Mouse (Mus musculus): ENCODE results near the gene Camk2n2. TPM values are rescaled to one million over a fixed set of nuclear protein-coding genes. Genes with fewer than 3 reads are reported as not detected.
"Not testable (repeated sequence)": the region's sequence is repeated elsewhere in the genome, so short reads cannot be mapped to it uniquely, and the experiment has no call there.

The Camk2n2 gene
- polyA plus RNA-seq (2015; fragmentation: Nextera tagmentation; extraction: Ambion mirVana) = 43.1 and 44.2 TPM in 2 replicates

GRCm38 (mm10) chr16:20621191-20621990 is at the start of gene Camk2n2:
Gene Camk2n2 (minus strand): TSS chr16:20621287.
- H3K27ac ChIP-seq (ENCODE audit: low read depth, low read length) = peak within 1 kb of the TSS; percentile 97
- no peaks in the 10 kb centered on the region for H3K36me3 ChIP-seq (ENCODE audit: control insufficient read depth, insufficient read depth, low read length)
- ATAC-seq = peak; percentile 53
- peak within 1 kb of the TSS; percentile 81 for H3K9ac ChIP-seq (ENCODE audit: low read depth, low read length)
- no peaks in the 10 kb centered on the region for H3K27me3 ChIP-seq (replicated peaks; ENCODE audit: control insufficient read depth, insufficient read depth, low read length)
- WGBS = 0% methylated on average over 56 of the region's 92 CpGs
- peak within 1 kb of the TSS; percentile 91 for H3K4me3 ChIP-seq (ENCODE audit: low read length)
- peaks cover 16% of the 10 kb centered on the region for H3K4me1 ChIP-seq (ENCODE audit: control insufficient read depth, insufficient read depth, low read depth, low read length)
- H3K4me2 ChIP-seq (ENCODE audit: low read length) = peak within 1 kb of the TSS; percentile 72
- H3K9me3 ChIP-seq (ENCODE audit: control insufficient read depth, low read length) = no peaks in the 10 kb centered on the region

- ATAC-seq = no peak
- Histone ChIP-seq H3K4me3 (ENCODE audit: low read length) (no peak overlapping the region), H3K27ac (ENCODE audit: low read depth, low read length) (no peak overlapping the region), H3K9me3 (ENCODE audit: control insufficient read depth, low read length) (no peaks in the 10 kb centered on the region), H3K36me3 (ENCODE audit: control insufficient read depth, insufficient read depth, low read length) (peaks cover 4% of the 10 kb centered on the region), H3K9ac (ENCODE audit: low read depth, low read length) (no peak overlapping the region), H3K4me1 (ENCODE audit: control insufficient read depth, insufficient read depth, low read depth, low read length) (peaks cover 17% of the 10 kb centered on the region), H3K27me3 (replicated peaks; ENCODE audit: control insufficient read depth, insufficient read depth, low read length) (no peaks in the 10 kb centered on the region), H3K4me2 (ENCODE audit: low read length) (no peak overlapping the region)
- 93% methylated on average over 3 of the region's 3 CpGs for WGBS
Measured at GRCm38 (mm10) chr16:20670291-20670690, 49.2 kb upstream of the Camk2n2 start.

GRCm38 (mm10) chr16:20668013-20668412 is 46.9 kb upstream of the Camk2n2 start, which contains the start of gene Eif4g1:
Gene Eif4g1 (plus strand): TSS chr16:20668313.
- not testable (repeated sequence) for H3K4me1 ChIP-seq (ENCODE audit: control insufficient read depth, insufficient read depth, low read depth, low read length); H3K9ac ChIP-seq (ENCODE audit: low read depth, low read length); H3K4me2 ChIP-seq (ENCODE audit: low read length); H3K4me3 ChIP-seq (ENCODE audit: low read length); H3K9me3 ChIP-seq (ENCODE audit: control insufficient read depth, low read length); H3K27ac ChIP-seq (ENCODE audit: low read depth, low read length); ATAC-seq; H3K36me3 ChIP-seq (ENCODE audit: control insufficient read depth, insufficient read depth, low read length); H3K27me3 ChIP-seq (replicated peaks; ENCODE audit: control insufficient read depth, insufficient read depth, low read length)
- WGBS = 91% methylated on average over 3 of the region's 6 CpGs

GRCm38 (mm10) chr16:20657661-20658060 is 36.6 kb upstream of the Camk2n2 start:
- ATAC-seq = no peak
- Histone ChIP-seq H3K9ac (ENCODE audit: low read depth, low read length) (no peak overlapping the region), H3K4me1 (ENCODE audit: control insufficient read depth, insufficient read depth, low read depth, low read length) (peaks cover 8% of the 10 kb centered on the region), H3K4me3 (ENCODE audit: low read length) (no peak overlapping the region), H3K27me3 (replicated peaks; ENCODE audit: control insufficient read depth, insufficient read depth, low read length) (no peaks in the 10 kb centered on the region), H3K27ac (ENCODE audit: low read depth, low read length) (no peak overlapping the region), H3K36me3 (ENCODE audit: control insufficient read depth, insufficient read depth, low read length) (peaks cover 59% of the 10 kb centered on the region), H3K4me2 (ENCODE audit: low read length) (no peak overlapping the region), H3K9me3 (ENCODE audit: control insufficient read depth, low read length) (no peaks in the 10 kb centered on the region)
- 93% methylated on average over 4 of the region's 4 CpGs for WGBS

- no peaks in the 10 kb centered on the region for H3K9me3 ChIP-seq (ENCODE audit: control insufficient read depth, low read length)
- peak overlapping the region; percentile 66; the same call in 1 of the 2 replicates for H3K4me2 ChIP-seq (ENCODE audit: low read length)
- H3K27me3 ChIP-seq (replicated peaks; ENCODE audit: control insufficient read depth, insufficient read depth, low read length) = no peaks in the 10 kb centered on the region
- no peak for ATAC-seq
- peaks cover 26% of the 10 kb centered on the region for H3K36me3 ChIP-seq (ENCODE audit: control insufficient read depth, insufficient read depth, low read length)
- WGBS = 48% methylated on average over 2 of the region's 2 CpGs
- peaks cover 16% of the 10 kb centered on the region for H3K4me1 ChIP-seq (ENCODE audit: control insufficient read depth, insufficient read depth, low read depth, low read length)
- H3K9ac ChIP-seq (ENCODE audit: low read depth, low read length) = no peak overlapping the region
- no peak overlapping the region for H3K27ac ChIP-seq (ENCODE audit: low read depth, low read length)
- no peak overlapping the region for H3K4me3 ChIP-seq (ENCODE audit: low read length)
Measured at GRCm38 (mm10) chr16:20653315-20653714, 32.2 kb upstream of the Camk2n2 start.

GRCm38 (mm10) chr16:20651947-20652310 is 30.8 kb upstream of the Camk2n2 start:
- Histone ChIP-seq H3K4me2 (ENCODE audit: low read length) (peak overlapping the region; percentile 66), H3K9ac (ENCODE audit: low read depth, low read length) (peak overlapping the region; percentile 90), H3K4me1 (ENCODE audit: control insufficient read depth, insufficient read depth, low read depth, low read length) (peaks cover 16% of the 10 kb centered on the region), H3K4me3 (ENCODE audit: low read length) (peak overlapping the region; percentile 80), H3K9me3 (ENCODE audit: control insufficient read depth, low read length) (no peaks in the 10 kb centered on the region), H3K27me3 (replicated peaks; ENCODE audit: control insufficient read depth, insufficient read depth, low read length) (no peaks in the 10 kb centered on the region), H3K27ac (ENCODE audit: low read depth, low read length) (peak overlapping the region; percentile 84), H3K36me3 (ENCODE audit: control insufficient read depth, insufficient read depth, low read length) (peaks cover 19% of the 10 kb centered on the region)
- no peak for ATAC-seq
- WGBS = 12% methylated on average over 12 of the region's 12 CpGs

- peak within 1 kb of the TSS; percentile 80 for H3K4me3 ChIP-seq (ENCODE audit: low read length)
- 2% methylated on average over 43 of the region's 46 CpGs for WGBS
- peak; percentile 97 for ATAC-seq
- no peaks in the 10 kb centered on the region for H3K27me3 ChIP-seq (replicated peaks; ENCODE audit: control insufficient read depth, insufficient read depth, low read length)
- H3K36me3 ChIP-seq (ENCODE audit: control insufficient read depth, insufficient read depth, low read length) = peaks cover 13% of the 10 kb centered on the region
- H3K9me3 ChIP-seq (ENCODE audit: control insufficient read depth, low read length) = no peaks in the 10 kb centered on the region
- peak within 1 kb of the TSS; percentile 90 for H3K9ac ChIP-seq (ENCODE audit: low read depth, low read length)
- peaks cover 16% of the 10 kb centered on the region for H3K4me1 ChIP-seq (ENCODE audit: control insufficient read depth, insufficient read depth, low read depth, low read length)
- peak within 1 kb of the TSS; percentile 66 for H3K4me2 ChIP-seq (ENCODE audit: low read length)
- H3K27ac ChIP-seq (ENCODE audit: low read depth, low read length) = peak within 1 kb of the TSS; percentile 84
Measured at GRCm38 (mm10) chr16:20651076-20651946, 30.2 kb upstream of the Camk2n2 start, which contains the start of gene Psmd2. Gene Psmd2 (plus strand): TSS chr16:20651652.

GRCm38 (mm10) chr16:20643911-20644310 is 22.8 kb upstream of the Camk2n2 start:
- no peak overlapping the region for H3K4me2 ChIP-seq (ENCODE audit: low read length)
- H3K9me3 ChIP-seq (ENCODE audit: control insufficient read depth, low read length) = no peaks in the 10 kb centered on the region
- H3K36me3 ChIP-seq (ENCODE audit: control insufficient read depth, insufficient read depth, low read length) = peaks cover 3% of the 10 kb centered on the region; the same call in 1 of the 2 replicates
- H3K27ac ChIP-seq (ENCODE audit: low read depth, low read length) = no peak overlapping the region
- H3K4me1 ChIP-seq (ENCODE audit: control insufficient read depth, insufficient read depth, low read depth, low read length) = no peaks in the 10 kb centered on the region; the same call in 1 of the 2 replicates
- H3K9ac ChIP-seq (ENCODE audit: low read depth, low read length) = no peak overlapping the region
- ATAC-seq = no peak
- WGBS = 87% methylated on average over 7 of the region's 7 CpGs
- H3K4me3 ChIP-seq (ENCODE audit: low read length) = no peak overlapping the region
- H3K27me3 ChIP-seq (replicated peaks; ENCODE audit: control insufficient read depth, insufficient read depth, low read length) = no peaks in the 10 kb centered on the region

GRCm38 (mm10) chr16:20642161-20642560 is 21.1 kb upstream of the Camk2n2 start:
- Histone ChIP-seq H3K36me3 (ENCODE audit: control insufficient read depth, insufficient read depth, low read length) (peaks cover 3% of the 10 kb centered on the region; the same call in 1 of the 2 replicates), H3K27me3 (replicated peaks; ENCODE audit: control insufficient read depth, insufficient read depth, low read length) (no peaks in the 10 kb centered on the region), H3K9ac (ENCODE audit: low read depth, low read length) (no peak overlapping the region), H3K4me2 (ENCODE audit: low read length) (no peak overlapping the region), H3K27ac (ENCODE audit: low read depth, low read length) (no peak overlapping the region), H3K9me3 (ENCODE audit: control insufficient read depth, low read length) (no peaks in the 10 kb centered on the region), H3K4me1 (ENCODE audit: control insufficient read depth, insufficient read depth, low read depth, low read length) (no peaks in the 10 kb centered on the region; the same call in 1 of the 2 replicates), H3K4me3 (ENCODE audit: low read length) (no peak overlapping the region)
- WGBS = 1% methylated on average over 8 of the region's 8 CpGs
- ATAC-seq = peak; percentile 68
